Mouse (Mus musculus): ENCODE data around the gene Btn1a1.

The Btn1a1 gene

DNA sequence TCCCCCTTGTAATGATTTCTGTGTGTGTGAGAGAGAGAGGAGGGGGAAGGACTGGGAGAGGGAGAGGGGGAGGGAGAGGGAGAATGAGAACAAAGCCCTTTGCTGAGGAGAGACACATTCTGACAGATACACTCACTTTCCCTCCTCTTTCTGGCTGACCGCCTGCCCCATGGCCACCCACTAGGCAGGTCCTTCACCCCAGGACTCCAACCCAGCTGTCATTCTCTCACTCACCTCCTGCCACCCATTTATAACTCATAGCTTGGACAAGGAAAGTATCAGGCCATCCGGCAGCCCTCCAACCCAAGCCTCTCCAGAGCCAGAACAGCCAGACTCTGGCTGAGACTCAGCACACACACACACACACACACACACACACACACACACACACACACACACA lies 10.0 kb upstream of the Btn1a1 start:
- DNase-seq = no peak

DNA sequence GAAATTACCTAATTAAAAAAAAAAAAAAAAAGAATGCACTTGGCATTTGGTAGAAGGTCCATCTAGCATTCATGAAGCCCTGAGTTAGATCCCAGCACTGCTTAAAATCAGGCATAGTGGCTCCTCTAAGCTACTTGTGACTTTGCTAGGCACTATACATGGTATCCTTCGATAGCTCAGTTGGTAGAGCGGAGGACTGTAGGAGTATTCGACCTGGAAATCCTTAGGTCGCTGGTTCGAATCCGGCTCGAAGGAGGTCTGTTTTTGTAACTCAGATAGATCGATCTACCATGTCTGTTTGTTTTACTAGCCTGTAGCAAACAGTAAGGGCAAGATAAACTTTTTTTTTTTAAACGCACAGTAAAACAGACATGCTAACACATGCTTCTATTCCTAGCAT lies 1.2 kb upstream of the Btn1a1 start:
- DNase-seq = peak; percentile 69

- no peak for DNase-seq
Measured at GRCm38 (mm10) chr13:23466306-23466705, 605 bp upstream of the Btn1a1 start.

DNA sequence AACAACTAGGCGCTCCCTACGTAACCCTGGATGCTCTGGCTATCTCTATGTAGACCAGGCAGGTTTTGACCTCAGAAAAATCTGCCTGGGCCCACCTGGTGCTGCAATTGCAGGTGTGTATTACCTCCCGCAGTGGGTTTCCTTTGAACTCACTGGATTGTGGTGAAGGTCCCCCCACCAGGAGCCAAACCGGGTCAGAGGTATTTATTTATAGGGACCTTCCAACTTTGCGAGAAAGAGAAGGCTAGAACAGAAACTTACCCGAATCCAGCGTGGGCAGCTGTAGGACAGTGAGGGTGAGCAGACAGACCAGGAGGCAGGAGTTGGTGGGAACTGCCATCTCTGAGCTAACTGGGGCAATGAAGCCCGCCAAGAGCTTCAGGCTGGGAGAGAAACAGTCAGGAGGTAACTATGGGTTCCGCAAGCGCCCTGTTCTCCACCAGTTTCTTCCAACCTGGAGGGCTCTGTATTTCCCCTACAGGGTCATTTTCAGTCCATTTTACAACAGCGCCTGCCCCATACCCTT lies 797 bp downstream of the Btn1a1 start:
- no peak for DNase-seq

DNA sequence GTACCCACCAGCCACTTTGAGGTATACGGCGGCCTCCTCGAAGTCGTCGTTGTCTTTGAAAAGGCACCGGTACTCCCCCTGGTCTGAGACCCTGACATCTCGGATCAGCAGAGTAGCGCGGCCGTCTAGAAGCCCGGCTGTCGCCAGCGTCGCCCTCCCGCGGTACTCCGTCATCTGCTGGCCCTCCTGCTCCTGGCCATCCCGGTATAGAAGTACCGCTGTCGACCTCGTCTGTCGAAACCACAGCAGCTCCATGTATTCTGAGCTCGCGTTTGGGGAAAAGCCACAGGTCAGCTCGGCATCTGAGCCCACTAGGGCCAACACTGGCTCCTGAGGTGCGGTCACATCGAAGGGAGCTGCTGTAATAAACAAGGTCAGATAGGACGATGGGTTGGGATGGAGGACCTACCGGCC lies 1.5 kb downstream of the Btn1a1 start:
- DNase-seq = no peak

- DNase-seq = peak; percentile 60
Measured at GRCm38 (mm10) chr13:23463381-23464223, 2.1 kb downstream of the Btn1a1 start.

- DNase-seq = no peak
Measured at GRCm38 (mm10) chr13:23462669-23463068, 3.0 kb downstream of the Btn1a1 start.

DNA sequence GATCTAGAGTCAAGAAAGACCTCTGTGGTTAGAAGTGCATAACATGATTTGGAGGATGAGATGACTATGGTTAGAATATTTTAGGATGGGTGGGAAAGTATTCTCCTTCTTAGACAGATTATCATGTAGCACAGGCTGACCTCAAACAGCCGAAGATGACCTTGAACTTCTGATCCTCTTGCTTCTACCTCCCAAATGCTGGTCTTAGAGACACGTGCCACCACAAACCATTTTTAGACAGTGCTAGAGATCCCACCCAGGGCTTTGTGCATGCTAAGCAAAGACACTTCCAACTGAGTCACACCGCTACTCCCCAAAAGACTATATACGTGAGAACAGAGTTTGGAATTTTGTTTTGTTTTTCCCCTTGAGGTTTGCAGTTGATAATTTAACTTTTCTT lies 3.6 kb downstream of the Btn1a1 start:
- no peak for DNase-seq

GRCm38 (mm10) chr13:23459264-23459846 lies 6.3 kb downstream of the Btn1a1 start:
- no peak for DNase-seq

DNA sequence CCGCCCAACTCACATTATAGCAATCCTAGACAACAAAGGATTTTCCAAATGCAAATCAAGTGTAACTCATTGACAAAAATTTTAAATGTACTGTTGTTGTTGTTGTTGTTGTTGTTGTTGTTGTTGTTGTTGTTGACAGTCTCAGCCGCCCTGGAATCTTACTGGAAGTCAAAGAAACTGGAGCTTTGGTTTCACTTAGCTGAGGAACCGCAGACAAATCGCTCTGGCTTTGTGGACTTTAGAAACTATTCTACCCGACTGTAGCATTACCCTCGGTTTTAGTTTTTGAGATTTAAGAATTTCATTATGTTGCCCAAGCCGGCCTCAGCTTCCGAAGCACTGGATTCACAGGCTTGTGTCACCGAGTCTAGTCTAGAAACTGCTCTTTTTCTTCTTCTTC lies 11.8 kb downstream of the Btn1a1 start:
- DNase-seq = no peak

- DNase-seq = peak; percentile 92
Measured at GRCm38 (mm10) chr13:23453362-23453862, 12.3 kb downstream of the Btn1a1 start.

DNA sequence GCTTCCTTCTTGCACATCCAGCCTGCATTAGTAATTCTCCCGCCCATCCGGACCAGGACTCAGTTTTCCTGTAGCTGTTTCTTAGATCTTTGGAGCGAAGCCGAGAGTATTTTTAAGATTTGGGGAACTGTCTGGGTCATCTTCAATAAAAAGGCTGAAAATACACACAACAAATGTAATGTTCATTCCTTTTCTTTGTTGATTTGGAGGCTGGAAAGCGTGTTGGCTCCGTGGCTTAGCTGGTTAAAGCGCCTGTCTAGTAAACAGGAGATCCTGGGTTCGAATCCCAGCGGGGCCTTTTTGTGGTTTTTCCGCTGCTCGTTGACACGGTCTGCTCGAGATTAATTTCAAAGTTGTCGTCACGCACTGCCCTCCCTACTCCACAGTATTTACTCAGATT lies 15.3 kb downstream of the Btn1a1 start:
- DNase-seq = peak; percentile 90

GRCm38 (mm10) chr13:23449235-23450095 lies 16.2 kb downstream of the Btn1a1 start:
- no peak for DNase-seq

DNA sequence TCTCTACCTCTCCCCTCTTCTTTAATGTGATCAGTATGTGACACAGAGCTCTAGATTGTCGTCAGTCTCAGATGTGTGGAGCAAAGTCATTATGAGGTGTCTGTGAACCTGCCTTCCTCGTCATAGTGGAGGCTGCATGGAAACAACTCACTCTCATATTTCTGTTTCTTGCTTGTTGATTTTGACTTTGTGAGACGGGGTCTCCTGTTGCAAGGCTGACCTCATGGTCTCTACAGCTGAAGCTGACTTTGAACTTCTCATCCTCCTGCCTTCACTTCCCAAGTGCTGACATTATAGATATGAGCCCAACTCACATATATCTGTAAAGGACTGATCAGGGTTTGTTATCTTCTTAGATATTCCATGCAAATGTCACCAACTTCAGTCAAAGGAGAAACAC lies 16.9 kb downstream of the Btn1a1 start:
- no peak for DNase-seq

DNA sequence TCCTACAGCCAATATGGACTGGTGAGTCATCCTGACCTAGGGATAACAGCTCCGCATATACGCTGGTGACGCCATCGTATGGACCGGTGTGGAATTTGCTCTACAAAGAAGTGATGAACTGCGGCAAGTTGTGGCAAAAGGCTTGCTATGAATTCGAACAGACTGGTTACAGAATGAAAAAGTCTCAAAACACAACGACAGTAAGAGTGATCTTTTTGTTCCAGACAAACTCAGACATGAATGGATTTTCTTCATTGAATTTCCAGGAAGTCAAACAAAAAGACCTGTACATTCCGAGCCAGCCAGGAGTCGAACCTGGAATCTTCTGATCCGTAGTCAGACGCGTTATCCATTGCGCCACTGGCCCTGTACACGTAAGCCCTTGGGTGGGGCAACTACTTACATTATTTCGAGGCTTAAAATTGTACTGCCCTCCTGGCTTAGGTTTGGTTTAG lies 19.2 kb downstream of the Btn1a1 start:
- DNase-seq = peak; percentile 92

GRCm38 (mm10) chr13:23445561-23446320 lies 20.0 kb downstream of the Btn1a1 start:
- peak; percentile 95 for DNase-seq

DNA sequence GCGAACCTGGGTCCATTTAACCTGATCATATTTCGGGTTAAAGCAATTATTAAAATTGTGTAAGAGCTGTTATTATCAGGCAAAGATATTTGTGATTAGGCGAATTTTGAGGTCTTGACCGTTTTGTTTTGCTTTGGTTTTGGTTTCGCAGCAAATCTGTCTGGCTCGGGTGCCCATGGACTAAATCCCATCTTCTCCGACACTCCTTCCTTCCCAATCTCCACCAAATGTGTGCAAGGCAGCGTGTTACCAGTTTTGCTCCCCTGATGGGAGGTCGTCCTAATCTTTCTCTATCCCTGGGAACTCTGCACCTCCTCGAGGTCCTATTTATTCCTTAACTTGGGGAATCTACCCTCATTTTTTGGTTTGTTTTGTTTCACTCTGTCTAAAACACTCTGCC lies 20.5 kb downstream of the Btn1a1 start:
- no peak for DNase-seq

DNA sequence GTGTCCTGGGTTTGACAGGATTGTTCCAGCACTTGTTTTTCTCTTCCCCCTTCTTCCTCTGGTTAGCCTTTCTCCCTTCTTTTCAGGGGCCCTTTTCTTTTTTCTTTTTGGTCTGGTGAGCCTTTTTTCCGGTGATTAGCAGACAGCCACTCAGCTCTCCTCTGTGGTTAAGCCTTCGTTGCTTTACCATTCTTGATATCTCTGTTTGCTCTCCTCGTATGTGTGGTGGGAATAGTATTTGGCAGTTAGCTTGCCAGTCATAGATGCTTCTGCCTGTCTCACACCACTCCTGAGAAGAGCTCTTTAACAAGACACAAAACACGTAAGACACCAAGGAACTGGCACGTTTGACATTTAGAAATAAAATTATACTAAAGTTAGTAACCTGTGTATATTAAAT lies 21.2 kb downstream of the Btn1a1 start:
- DNase-seq = no peak

- no peak for DNase-seq
Measured at GRCm38 (mm10) chr13:23439901-23440300, 25.8 kb downstream of the Btn1a1 start.

DNA sequence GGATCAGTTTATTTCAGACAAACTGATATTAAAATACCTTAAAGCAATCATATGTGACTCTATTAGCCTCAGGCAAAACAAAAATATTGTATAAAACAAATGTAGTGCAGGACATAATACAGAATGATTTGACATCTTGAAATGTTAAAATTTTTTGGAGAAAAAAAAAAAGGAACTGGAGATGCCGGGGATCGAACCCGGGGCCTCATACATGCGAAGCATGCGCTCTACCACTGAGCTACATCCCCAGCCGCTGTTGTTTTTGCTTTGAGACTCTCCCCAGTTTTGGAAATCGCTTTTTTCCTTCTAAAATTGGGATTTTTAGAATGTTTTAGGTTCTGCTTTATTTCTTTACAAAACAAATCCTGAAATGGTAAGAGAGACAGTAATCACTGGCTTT lies 27.2 kb downstream of the Btn1a1 start:
- DNase-seq = peak; percentile 55

- peak; percentile 95 for DNase-seq
Measured at GRCm38 (mm10) chr13:23437908-23438307, 27.8 kb downstream of the Btn1a1 start.

All from kidney, adult 9 months (tissue).